Mouse (Mus musculus) spleen, adult 2 months (tissue): ENCODE measurements around the gene Med31. TPM values are rescaled to one million over a fixed set of nuclear protein-coding genes. Genes with fewer than 3 reads are reported as not detected.

Source experiments
- DNase-seq, 2 experiments: peaks; one replicate each; pipeline versions ENCODE4 v3.0.0 to v3.0.0-alpha.2; 2012 to 2021; ENCODE audit warnings: low spot score in 2 of 2, low read depth in 1 of 2
- H3K27ac ChIP-seq: fragments of 200-500 bp; 2 replicates; pipeline ENCODE4 v1.5.1; 2012; ENCODE audit warnings: low read length, inconsistent platforms; ENCODE audit not compliant: insufficient read depth
- H3K27me3 ChIP-seq: fragments of 200-500 bp; 2 replicates; pipeline ENCODE4 v1.6.1; 2012; ENCODE audit warnings: mild to moderate bottlenecking, moderate library complexity, low read length, inconsistent platforms; ENCODE audit not compliant: control insufficient read depth, insufficient read depth
- H3K36me3 ChIP-seq: fragments of 200-500 bp; 2 replicates; pipeline ENCODE4 v1.6.1; 2012; ENCODE audit warnings: mild to moderate bottlenecking, low read length, inconsistent platforms; ENCODE audit not compliant: control insufficient read depth, insufficient read depth
- H3K4me1 ChIP-seq: fragments of 200-500 bp; 2 replicates; pipeline ENCODE4 v1.6.1; 2011; ENCODE audit warnings: inconsistent platforms; ENCODE audit not compliant: control insufficient read depth, insufficient read depth, insufficient read length
- H3K4me3 ChIP-seq: fragments of 200-500 bp; 2 replicates; pipeline ENCODE4 v1.5.1; 2011; ENCODE audit warnings: mild to moderate bottlenecking, inconsistent platforms; ENCODE audit not compliant: insufficient read depth, insufficient read length; ENCODE audit errors: extremely low read depth
- CTCF ChIP-seq: fragments of 200-500 bp; IDR thresholded peaks from 2 replicates; pipeline ENCODE4 v1.5.1; 2011; ENCODE audit warnings: mild to moderate bottlenecking, inconsistent platforms; ENCODE audit not compliant: insufficient read depth, insufficient read length, insufficient replicate concordance; ENCODE audit errors: extremely low read depth
- POLR2A ChIP-seq: fragments of 200-500 bp; IDR thresholded peaks from 2 replicates; pipeline ENCODE4 v1.6.1; 2011; ENCODE audit warnings: low read depth, low read length, inconsistent platforms
- WGBS: fragments of 180-500 bp; shearing (Covaris S2); methylation state at CpG from one replicate; pipeline ENCODE4 v1.1.7; 2018; 5-methylcytosine and 5-hydroxymethylcytosine counted together
- polyA plus RNA-seq: library from polyadenylated mRNA; depleted of rRNA; stranded (reverse); fragments of >200 nt; gene quantifications from 2 replicates; pipeline ENCODE4 v1.2.3, GENCODE M21; 2012

The Med31 gene
- polyA plus RNA-seq, 1 experiment: 3.3 TPM

GRCm38 (mm10) chr11:72203440-72203839 is 12.0 kb downstream of the Med31 start:
- TF ChIP-seq POLR2A (no peak), CTCF (no peak)
- peaks cover 6% of the 10 kb centered on the region for H3K36me3 ChIP-seq

GRCm38 (mm10) chr11:72196506-72196905 is 18.9 kb downstream of the Med31 start:
- Histone ChIP-seq H3K36me3 (peaks cover 13% of the 10 kb centered on the region), H3K27ac (peak overlapping the region; percentile 46), H3K4me1 (no peaks in the 10 kb centered on the region), H3K4me3 (no peak overlapping the region), H3K27me3 (no peaks in the 10 kb centered on the region)
- 85% methylated on average over 8 of the region's 8 CpGs for WGBS
- TF ChIP-seq CTCF (no peak), POLR2A (no peak)
- no peak for DNase-seq

More at GRCm38 (mm10) chr11:72203440-72203839, 12.0 kb downstream of the Med31 start:
- H3K27me3 ChIP-seq: no peaks in the 10 kb centered on the region
- H3K27ac ChIP-seq: no peak overlapping the region
- DNase-seq: no peak
- no peak overlapping the region for H3K4me3 ChIP-seq
- WGBS: 95% methylated on average over 1 of the region's 1 CpGs
- H3K4me1 ChIP-seq: no peaks in the 10 kb centered on the region; the same call in 1 of the 2 replicates

- H3K36me3 ChIP-seq: peaks cover 16% of the 10 kb centered on the region
- TF ChIP-seq CTCF (no peak), POLR2A (no peak)
- no peak for DNase-seq
- no peak overlapping the region for H3K27ac ChIP-seq
- no peak overlapping the region for H3K4me3 ChIP-seq
- 96% methylated on average over 2 of the region's 2 CpGs for WGBS
- no peaks in the 10 kb centered on the region for H3K27me3 ChIP-seq
- no peaks in the 10 kb centered on the region for H3K4me1 ChIP-seq
Measured at GRCm38 (mm10) chr11:72194259-72194658, 21.1 kb downstream of the Med31 start.

- no peak for TF ChIP-seq POLR2A
- no peak for TF ChIP-seq CTCF
- Histone ChIP-seq H3K27me3 (no peaks in the 10 kb centered on the region), H3K36me3 (peaks cover 13% of the 10 kb centered on the region), H3K4me3 (no peak overlapping the region), H3K27ac (no peak overlapping the region), H3K4me1 (no peaks in the 10 kb centered on the region)
- no peak for DNase-seq
- 95% methylated on average over 1 of the region's 1 CpGs for WGBS
Measured at GRCm38 (mm10) chr11:72190857-72191256, 24.5 kb downstream of the Med31 start.

GRCm38 (mm10) chr11:72184252-72184651 is 31.1 kb downstream of the Med31 start:
- no peak for TF ChIP-seq POLR2A
- no peak for TF ChIP-seq CTCF
- no peaks in the 10 kb centered on the region for H3K4me1 ChIP-seq
- 94% methylated on average over 4 of the region's 4 CpGs for WGBS
- peaks cover 11% of the 10 kb centered on the region for H3K36me3 ChIP-seq
- H3K27me3 ChIP-seq: no peaks in the 10 kb centered on the region
- DNase-seq: no peak
- H3K4me3 ChIP-seq: no peak overlapping the region
- no peak overlapping the region for H3K27ac ChIP-seq

GRCm38 (mm10) chr11:72181136-72181535 is 34.3 kb downstream of the Med31 start:
- TF ChIP-seq POLR2A (no peak), CTCF (no peak)
- Histone ChIP-seq H3K4me1 (no peaks in the 10 kb centered on the region), H3K4me3 (no peak overlapping the region), H3K27ac (no peak overlapping the region), H3K27me3 (no peaks in the 10 kb centered on the region), H3K36me3 (peaks cover 17% of the 10 kb centered on the region)
- no peak for DNase-seq
- 95% methylated on average over 4 of the region's 4 CpGs for WGBS

- Histone ChIP-seq H3K27me3 (no peaks in the 10 kb centered on the region), H3K36me3 (peaks cover 20% of the 10 kb centered on the region), H3K4me3 (no peak overlapping the region), H3K4me1 (no peaks in the 10 kb centered on the region), H3K27ac (no peak overlapping the region)
- no peak for DNase-seq
- 94% methylated on average over 5 of the region's 5 CpGs for WGBS
- TF ChIP-seq CTCF (no peak), POLR2A (no peak)
Measured at GRCm38 (mm10) chr11:72180556-72180955, 34.8 kb downstream of the Med31 start.
